Mouse (Mus musculus): Measurements from ENCODE around the gene Pkp3. TPM values are rescaled to one million over a fixed set of nuclear protein-coding genes. Genes with fewer than 3 reads are reported as not detected.
A peak's percentile ranks its signal among the peaks of the same experiment; 100 is the strongest.

Pkp3 gene
- polyA plus RNA-seq, 1 experiment from 2014 or later, result not detected

GRCm38 (mm10) chr7:141079481-141080449 lies 1.7 kb downstream of the Pkp3 start:
- H3K36me3 ChIP-seq (ENCODE audit: control insufficient read depth, insufficient read depth, low read length), result no peaks in the 10 kb centered on the region
- H3K27me3 ChIP-seq (ENCODE audit: control insufficient read depth, insufficient read depth, low read length), result no peaks in the 10 kb centered on the region
- 28% methylated on average over 34 of the region's 34 CpGs for WGBS
- no peak overlapping the region for H3K9ac ChIP-seq (replicated peaks; ENCODE audit: low read depth, low read length)
- H3K9me3 ChIP-seq (ENCODE audit: control insufficient read depth, low read length), result no peaks in the 10 kb centered on the region
- no peak overlapping the region for H3K4me2 ChIP-seq (ENCODE audit: low read depth, low read length)
- ATAC-seq (ENCODE audit: low read depth), result no peak
- H3K4me1 ChIP-seq (ENCODE audit: control insufficient read depth, insufficient read depth, low read length), result no peaks in the 10 kb centered on the region
- H3K4me3 ChIP-seq (ENCODE audit: low read depth, low read length), result no peak overlapping the region
- H3K27ac ChIP-seq (ENCODE audit: low read depth, low read length), result no peak overlapping the region

- Histone ChIP-seq H3K4me1 (ENCODE audit: control insufficient read depth, insufficient read depth, low read length) (no peaks in the 10 kb centered on the region), H3K4me2 (ENCODE audit: low read depth, low read length) (no peak overlapping the region), H3K27me3 (ENCODE audit: control insufficient read depth, insufficient read depth, low read length) (0 out of 2 replicates have a peak, but pooled peaks cover 3% of the 10 kb centered on the region), H3K27ac (ENCODE audit: low read depth, low read length) (no peak overlapping the region), H3K9ac (replicated peaks; ENCODE audit: low read depth, low read length) (no peak overlapping the region), H3K4me3 (ENCODE audit: low read depth, low read length) (no peak overlapping the region), H3K36me3 (ENCODE audit: control insufficient read depth, insufficient read depth, low read length) (no peaks in the 10 kb centered on the region), H3K9me3 (ENCODE audit: control insufficient read depth, low read length) (no peaks in the 10 kb centered on the region)
- 32% methylated on average over 8 of the region's 8 CpGs for WGBS
- no peak for ATAC-seq (ENCODE audit: low read depth)
These were observed 9.9 kb downstream of the Pkp3 start for GRCm38 (mm10) chr7:141087894-141088293.

DNA sequence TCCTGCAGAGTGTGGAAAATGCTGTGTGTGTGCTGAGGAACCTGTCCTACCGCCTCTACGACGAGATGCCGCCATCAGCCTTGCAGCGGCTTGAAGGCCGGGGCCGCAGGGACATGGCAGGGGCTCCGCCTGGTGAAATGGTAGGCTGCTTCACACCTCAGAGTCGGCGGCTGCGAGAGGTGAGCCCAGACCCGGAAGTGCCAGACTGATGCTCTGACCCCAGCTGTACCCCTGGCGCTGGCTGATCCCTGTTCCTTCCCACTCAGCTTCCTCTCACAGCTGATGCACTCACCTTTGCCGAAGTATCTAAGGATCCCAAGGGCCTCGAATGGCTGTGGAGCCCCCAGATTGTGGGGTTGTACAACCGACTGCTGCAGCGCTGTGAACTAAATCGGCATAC lies 10.5 kb downstream of the Pkp3 start:
- Histone ChIP-seq H3K4me2 (ENCODE audit: low read depth, low read length) (no peak overlapping the region), H3K9me3 (ENCODE audit: control insufficient read depth, low read length) (no peaks in the 10 kb centered on the region), H3K36me3 (ENCODE audit: control insufficient read depth, insufficient read depth, low read length) (no peaks in the 10 kb centered on the region), H3K27ac (ENCODE audit: low read depth, low read length) (no peak overlapping the region), H3K9ac (replicated peaks; ENCODE audit: low read depth, low read length) (no peak overlapping the region), H3K4me1 (ENCODE audit: control insufficient read depth, insufficient read depth, low read length) (no peaks in the 10 kb centered on the region), H3K4me3 (ENCODE audit: low read depth, low read length) (no peak overlapping the region), H3K27me3 (ENCODE audit: control insufficient read depth, insufficient read depth, low read length) (0 out of 2 replicates have a peak, but pooled peaks cover 3% of the 10 kb centered on the region)
- no peak for ATAC-seq (ENCODE audit: low read depth)
- WGBS, result 16% methylated on average over 18 of the region's 18 CpGs

DNA sequence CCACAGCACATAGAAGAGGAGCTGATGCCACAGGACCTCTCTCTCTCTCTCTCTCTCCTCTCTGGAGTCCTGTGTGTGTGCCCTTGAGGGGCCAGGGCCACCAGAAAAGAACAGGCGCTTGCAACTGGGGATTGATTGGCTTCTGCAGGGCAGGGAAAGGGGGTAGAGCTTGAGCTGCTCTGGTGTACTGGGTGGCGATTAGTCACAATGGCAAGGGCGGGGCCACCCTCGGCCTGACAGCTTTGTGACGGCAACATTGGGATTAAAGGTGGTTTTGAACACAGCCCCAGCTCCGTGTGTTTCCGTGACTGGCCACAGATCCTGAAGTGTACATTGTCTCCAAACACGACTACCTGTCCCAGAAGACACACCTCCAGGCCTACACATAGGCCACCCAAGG lies 12.2 kb downstream of the Pkp3 start:
- 0 out of 2 replicates have a peak, but pooled peaks cover 3% of the 10 kb centered on the region for H3K27me3 ChIP-seq (ENCODE audit: control insufficient read depth, insufficient read depth, low read length)
- ATAC-seq (ENCODE audit: low read depth), result no peak
- no peak overlapping the region for H3K27ac ChIP-seq (ENCODE audit: low read depth, low read length)
- no peak overlapping the region for H3K4me3 ChIP-seq (ENCODE audit: low read depth, low read length)
- no peak overlapping the region for H3K4me2 ChIP-seq (ENCODE audit: low read depth, low read length)
- no peaks in the 10 kb centered on the region for H3K9me3 ChIP-seq (ENCODE audit: control insufficient read depth, low read length)
- H3K4me1 ChIP-seq (ENCODE audit: control insufficient read depth, insufficient read depth, low read length), result no peaks in the 10 kb centered on the region
- no peak overlapping the region for H3K9ac ChIP-seq (replicated peaks; ENCODE audit: low read depth, low read length)
- no peaks in the 10 kb centered on the region for H3K36me3 ChIP-seq (ENCODE audit: control insufficient read depth, insufficient read depth, low read length)
- WGBS, result 58% methylated on average over 8 of the region's 8 CpGs

DNA sequence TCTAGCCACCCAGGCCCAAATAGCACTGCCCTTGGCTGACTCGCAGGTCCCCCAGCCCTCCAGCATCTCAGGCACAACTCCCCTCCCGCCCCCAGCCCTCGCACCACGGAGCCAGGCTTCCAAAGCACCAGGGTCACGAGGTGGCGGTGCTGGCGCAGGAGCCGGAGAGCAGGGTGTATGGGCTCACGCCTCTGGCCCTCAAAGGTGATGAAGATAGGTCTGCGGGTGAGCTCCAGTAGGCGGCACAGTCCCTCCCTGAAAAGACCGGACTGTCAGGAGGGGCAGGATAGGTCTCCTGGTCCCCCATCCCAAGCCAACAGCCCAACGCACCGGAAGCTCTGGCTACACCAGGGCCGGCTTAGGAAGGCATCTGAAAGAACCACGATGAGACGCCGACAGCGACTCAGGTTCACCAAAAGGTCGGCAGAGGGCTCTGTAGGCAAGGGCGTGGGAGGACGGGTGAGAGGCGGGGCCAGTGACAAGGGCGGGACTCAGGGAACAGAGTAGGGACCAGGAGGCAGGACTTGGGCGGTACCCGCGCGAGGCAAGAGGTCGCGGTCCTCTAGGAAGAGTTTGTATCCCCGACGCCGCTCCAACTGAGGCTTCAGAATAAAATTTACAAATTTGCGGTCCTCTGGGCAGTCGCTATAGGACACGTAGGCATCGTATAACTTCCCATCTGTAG lies 14.2 kb downstream of the Pkp3 start:
- Histone ChIP-seq H3K4me1 (ENCODE audit: control insufficient read depth, insufficient read depth, low read length) (no peaks in the 10 kb centered on the region), H3K4me2 (ENCODE audit: low read depth, low read length) (peak overlapping the region; percentile 31), H3K4me3 (ENCODE audit: low read depth, low read length) (0 out of 2 replicates have a peak overlapping the region, but pooled peaks have one; percentile 0), H3K9ac (replicated peaks; ENCODE audit: low read depth, low read length) (0 out of 2 replicates have a peak overlapping the region, but pooled peaks have one; percentile 21), H3K36me3 (ENCODE audit: control insufficient read depth, insufficient read depth, low read length) (no peaks in the 10 kb centered on the region), H3K27ac (ENCODE audit: low read depth, low read length) (no peak overlapping the region), H3K9me3 (ENCODE audit: control insufficient read depth, low read length) (no peaks in the 10 kb centered on the region), H3K27me3 (ENCODE audit: control insufficient read depth, insufficient read depth, low read length) (0 out of 2 replicates have a peak, but pooled peaks cover 3% of the 10 kb centered on the region)
- ATAC-seq (ENCODE audit: low read depth), result peak; percentile 72
- 6% methylated on average over 37 of the region's 37 CpGs for WGBS

DNA sequence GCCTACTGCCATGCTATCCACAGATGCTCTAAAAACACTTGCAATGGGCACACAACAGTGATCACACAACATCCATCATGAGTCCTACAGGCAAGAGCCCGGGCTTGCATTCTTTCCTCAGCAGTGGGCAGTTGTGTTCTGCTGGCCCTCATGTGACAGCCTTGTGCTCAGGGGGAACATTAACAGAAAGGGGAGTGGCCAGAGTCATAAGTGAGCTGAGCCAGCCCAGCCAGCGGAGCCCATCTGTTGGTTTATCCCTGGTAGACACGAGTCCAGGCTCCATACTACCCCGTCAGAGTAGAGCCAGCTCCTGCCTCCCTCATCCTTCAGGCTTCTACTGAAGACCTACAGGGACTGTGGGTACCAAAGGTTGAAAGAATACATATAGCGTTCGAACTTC lies 15.9 kb downstream of the Pkp3 start:
- H3K4me1 ChIP-seq (ENCODE audit: control insufficient read depth, insufficient read depth, low read length), result no peaks in the 10 kb centered on the region
- no peaks in the 10 kb centered on the region for H3K36me3 ChIP-seq (ENCODE audit: control insufficient read depth, insufficient read depth, low read length)
- H3K27me3 ChIP-seq (ENCODE audit: control insufficient read depth, insufficient read depth, low read length), result peaks cover 2% of the 10 kb centered on the region; the same call in 1 of the 2 replicates
- H3K4me3 ChIP-seq (ENCODE audit: low read depth, low read length), result no peak overlapping the region
- H3K9me3 ChIP-seq (ENCODE audit: control insufficient read depth, low read length), result no peaks in the 10 kb centered on the region
- no peak overlapping the region for H3K4me2 ChIP-seq (ENCODE audit: low read depth, low read length)
- WGBS, result 81% methylated on average over 6 of the region's 6 CpGs
- ATAC-seq (ENCODE audit: low read depth), result no peak
- H3K27ac ChIP-seq (ENCODE audit: low read depth, low read length), result no peak overlapping the region
- no peak overlapping the region for H3K9ac ChIP-seq (replicated peaks; ENCODE audit: low read depth, low read length)

DNA sequence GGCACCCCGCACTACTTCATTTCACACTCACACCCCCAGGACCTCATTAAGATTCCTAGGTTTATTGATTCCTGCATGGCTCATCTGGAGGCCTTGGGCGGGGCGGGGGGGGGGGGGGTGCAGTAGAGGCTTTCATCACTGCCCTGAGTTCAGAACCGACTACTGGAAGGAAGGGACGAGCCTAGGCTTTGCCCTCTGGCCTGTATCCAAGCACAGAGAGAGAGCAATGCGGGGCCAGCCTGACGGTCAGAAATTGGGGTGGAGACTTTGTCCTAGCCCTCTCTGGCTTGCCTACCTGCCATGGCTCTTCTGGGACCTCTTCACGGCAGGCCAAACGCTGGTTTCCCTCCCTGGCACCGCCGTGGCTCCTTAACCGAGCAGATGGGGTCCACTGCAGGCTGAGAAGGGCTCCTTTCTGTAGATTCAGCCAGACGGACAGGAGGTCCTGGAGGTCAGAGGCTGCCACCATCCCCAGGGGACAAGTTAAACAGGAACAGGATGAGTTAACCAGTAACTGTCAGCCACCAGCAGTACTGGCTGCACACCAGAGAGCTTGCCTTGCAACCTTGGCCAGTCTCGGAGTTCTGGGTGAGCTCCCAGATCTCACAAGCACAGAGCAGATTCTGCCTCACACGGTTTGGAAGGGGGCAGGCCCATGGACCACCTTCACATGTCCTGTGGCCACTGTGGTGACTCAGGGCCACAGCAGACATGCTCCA lies 16.6 kb downstream of the Pkp3 start:
- H3K4me2 ChIP-seq (ENCODE audit: low read depth, low read length), result no peak overlapping the region
- H3K4me3 ChIP-seq (ENCODE audit: low read depth, low read length), result no peak overlapping the region
- H3K36me3 ChIP-seq (ENCODE audit: control insufficient read depth, insufficient read depth, low read length), result no peaks in the 10 kb centered on the region
- 0 out of 2 replicates have a peak, but pooled peaks cover 2% of the 10 kb centered on the region for H3K4me1 ChIP-seq (ENCODE audit: control insufficient read depth, insufficient read depth, low read length)
- 0 out of 2 replicates have a peak overlapping the region, but pooled peaks have one; percentile 21 for H3K9ac ChIP-seq (replicated peaks; ENCODE audit: low read depth, low read length)
- no peak for ATAC-seq (ENCODE audit: low read depth)
- H3K9me3 ChIP-seq (ENCODE audit: control insufficient read depth, low read length), result no peaks in the 10 kb centered on the region
- 57% methylated on average over 15 of the region's 15 CpGs for WGBS
- peaks cover 7% of the 10 kb centered on the region for H3K27me3 ChIP-seq (ENCODE audit: control insufficient read depth, insufficient read depth, low read length)
- no peak overlapping the region for H3K27ac ChIP-seq (ENCODE audit: low read depth, low read length)

DNA sequence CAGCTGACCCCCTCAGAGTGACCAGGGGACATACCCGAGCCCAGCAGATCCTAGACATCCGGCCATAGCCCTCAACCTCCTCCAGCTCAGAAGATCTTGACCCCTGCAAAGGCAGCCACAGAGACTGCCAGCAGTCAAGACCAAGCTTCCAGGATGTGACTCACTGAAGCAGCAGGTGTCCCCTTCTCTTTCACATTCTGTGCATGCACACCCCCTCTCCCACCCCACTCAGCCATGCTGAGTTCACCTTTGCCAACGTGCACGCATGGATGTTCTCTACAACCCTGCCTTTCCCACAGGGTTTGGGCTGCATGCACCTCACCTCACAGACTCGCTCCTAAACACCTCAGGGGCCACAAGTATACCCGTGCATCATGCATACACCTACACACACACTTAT lies 18.0 kb downstream of the Pkp3 start:
- Histone ChIP-seq H3K4me2 (ENCODE audit: low read depth, low read length) (no peak overlapping the region), H3K27me3 (ENCODE audit: control insufficient read depth, insufficient read depth, low read length) (peaks cover 17% of the 10 kb centered on the region), H3K36me3 (ENCODE audit: control insufficient read depth, insufficient read depth, low read length) (no peaks in the 10 kb centered on the region), H3K9me3 (ENCODE audit: control insufficient read depth, low read length) (no peaks in the 10 kb centered on the region), H3K9ac (replicated peaks; ENCODE audit: low read depth, low read length) (no peak overlapping the region), H3K4me1 (ENCODE audit: control insufficient read depth, insufficient read depth, low read length) (0 out of 2 replicates have a peak, but pooled peaks cover 3% of the 10 kb centered on the region), H3K4me3 (ENCODE audit: low read depth, low read length) (no peak overlapping the region), H3K27ac (ENCODE audit: low read depth, low read length) (no peak overlapping the region)
- WGBS, result 87% methylated on average over 6 of the region's 6 CpGs
- ATAC-seq (ENCODE audit: low read depth), result no peak

Measured in neural tube, embryonic 14.5 days (tissue).